Mouse (Mus musculus): ENCODE results near the gene Zbtb20.
"Not testable (repeated sequence)": the region's sequence is repeated elsewhere in the genome, so short reads cannot be mapped to it uniquely, and the experiment has no call there.

Gene Zbtb20

DNA sequence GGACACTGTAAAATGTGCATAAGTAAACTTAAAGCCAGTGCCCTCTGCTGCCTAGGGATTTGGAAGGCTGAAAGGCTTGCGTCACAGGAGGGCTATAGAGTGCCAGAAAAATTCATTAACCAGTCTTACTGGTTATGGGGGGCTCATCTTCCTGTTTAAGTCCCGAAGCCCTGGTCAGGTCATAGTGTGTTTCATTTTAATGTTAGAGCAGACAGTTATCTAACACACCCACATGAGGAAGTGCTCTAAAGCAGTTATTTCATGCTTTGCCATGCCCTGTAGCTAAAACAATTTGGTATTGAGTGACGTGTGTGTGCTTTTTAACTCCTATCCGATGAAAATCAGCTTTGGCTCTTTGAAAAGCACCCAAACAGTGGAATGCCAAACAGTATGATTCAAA, 34.3 kb downstream of the Zbtb20 start:
- in situ Hi-C loops (cut with MboI, MseI): loop anchor here (10.0 to 25.0 kb wide), 2 partner anchors 75 to 723 kb away; no protein-coding TSS in a partner anchor

DNA sequence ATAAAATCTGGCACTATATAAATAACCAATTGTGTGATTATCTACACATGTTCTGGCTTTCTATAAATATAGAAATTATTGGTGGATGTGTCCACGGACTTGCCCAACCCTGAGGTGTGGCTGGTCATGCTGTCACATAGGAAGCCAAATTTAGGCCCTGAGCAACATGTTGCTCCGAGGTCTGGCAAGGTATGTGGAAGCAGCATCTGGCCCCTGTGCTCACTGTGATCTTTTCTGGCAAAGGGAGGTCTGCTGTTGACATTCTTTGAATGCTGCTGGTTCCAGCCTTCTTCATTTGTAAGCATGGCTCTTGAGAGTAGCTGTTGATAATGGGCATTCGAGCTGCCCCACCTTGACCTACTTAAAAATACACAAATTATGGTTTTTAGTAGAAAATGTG, 35.0 kb downstream of the Zbtb20 start:
- in situ Hi-C loops (cut with MboI, MseI): loop anchor here (10.0 to 25.0 kb wide), 2 partner anchors 76 to 723 kb away; no protein-coding TSS in a partner anchor

DNA sequence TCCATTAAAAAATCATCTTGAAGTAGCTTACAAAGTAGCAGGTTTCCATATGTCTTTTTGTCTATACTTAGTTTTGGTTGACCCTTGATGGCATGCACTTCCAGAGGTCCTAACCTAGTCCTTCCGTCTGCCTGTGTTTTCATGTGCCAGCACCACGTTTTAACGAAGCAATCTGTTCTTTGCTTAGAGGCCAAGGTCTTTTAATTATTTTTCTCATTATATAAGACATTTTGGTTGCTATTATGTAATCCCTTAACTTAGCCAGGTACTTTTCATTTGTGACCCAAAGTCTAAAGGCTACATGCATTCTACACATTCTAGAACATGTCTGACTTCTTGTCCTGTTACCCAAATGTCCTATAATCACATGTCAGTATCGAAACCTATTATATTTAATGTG, 35.6 kb downstream of the Zbtb20 start:
- in situ Hi-C loops (cut with MboI, MseI): loop anchor here (10.0 to 25.0 kb wide), 2 partner anchors 77 to 724 kb away; no protein-coding TSS in a partner anchor

DNA sequence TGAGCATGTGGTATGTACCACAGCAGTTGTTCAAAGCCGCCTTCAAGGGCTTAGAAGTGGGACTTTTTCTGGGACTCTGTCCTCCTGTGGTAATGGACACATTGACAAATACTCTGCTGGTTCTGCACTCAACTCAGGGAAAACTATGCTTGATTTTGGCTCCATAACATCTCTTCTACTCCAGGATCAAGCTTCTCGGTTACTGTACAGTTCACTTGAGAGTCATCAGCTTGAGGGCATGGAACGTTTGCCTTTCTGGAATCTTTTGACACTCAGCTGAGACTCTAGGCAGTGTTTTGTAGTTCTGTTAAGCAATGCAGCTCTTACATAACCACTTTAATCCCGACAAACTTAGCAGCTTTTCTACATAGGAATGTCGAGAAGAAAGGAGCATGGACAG, 36.1 kb downstream of the Zbtb20 start:
- in situ Hi-C loops (cut with MboI, MseI): loop anchor here (10.0 to 25.0 kb wide), 2 partner anchors 77 to 725 kb away; no protein-coding TSS in a partner anchor

DNA sequence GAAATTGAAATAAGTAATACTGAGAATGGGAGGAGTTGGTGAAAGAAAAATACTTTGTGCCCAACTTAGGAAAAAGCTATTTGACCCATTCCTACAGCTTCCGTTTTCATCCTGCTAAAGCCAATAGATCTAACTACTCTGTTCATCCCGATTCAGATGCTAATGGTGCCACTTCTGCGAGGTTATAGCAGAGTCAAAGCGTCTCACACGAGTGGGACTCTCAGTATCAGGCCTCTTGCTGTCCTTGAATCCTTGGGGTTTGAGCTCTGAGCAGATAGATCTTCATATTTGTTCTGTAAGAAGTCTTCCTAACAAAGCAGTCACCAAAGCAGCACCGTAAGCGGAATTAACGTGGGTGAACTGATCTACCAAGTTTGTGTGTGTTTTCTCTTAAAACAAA, 37.6 kb downstream of the Zbtb20 start:
- in situ Hi-C loops (cut with MboI, MseI): loop anchor here (10.0 to 25.0 kb wide), 2 partner anchors 78 to 726 kb away; no protein-coding TSS in a partner anchor

DNA sequence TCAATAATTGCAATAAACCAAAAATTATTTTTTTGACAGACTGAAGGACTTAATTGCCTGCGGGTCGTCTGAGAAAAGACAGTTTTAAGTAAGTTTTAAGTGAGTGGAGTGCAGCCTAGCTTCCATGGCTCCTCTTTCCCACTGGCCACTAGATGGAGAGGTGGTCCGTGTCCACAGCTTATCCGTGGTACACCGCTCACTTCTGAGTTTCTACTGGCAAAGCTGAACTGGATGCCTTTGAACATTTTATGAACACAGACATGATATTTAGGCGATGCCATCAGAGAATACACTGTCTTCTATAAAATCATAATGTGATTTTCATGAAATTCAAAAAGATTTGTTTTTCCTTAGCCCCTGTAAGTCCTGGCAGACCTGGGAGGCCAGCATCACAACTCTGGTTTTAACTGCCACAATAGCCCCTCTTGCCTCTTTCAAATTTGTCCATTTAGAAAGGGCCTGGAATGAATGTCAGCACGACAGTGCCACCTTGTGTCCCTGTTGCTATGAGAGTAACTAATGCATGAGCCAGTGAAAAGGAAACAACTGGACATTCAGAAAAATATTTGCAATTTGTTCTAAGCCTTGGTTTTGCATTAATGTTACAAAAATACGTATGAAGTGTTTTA, 38.9 kb downstream of the Zbtb20 start:
- in situ Hi-C loops (cut with MboI, MseI): loop anchor here (10.0 to 25.0 kb wide), 2 partner anchors 80 to 727 kb away; no protein-coding TSS in a partner anchor

DNA sequence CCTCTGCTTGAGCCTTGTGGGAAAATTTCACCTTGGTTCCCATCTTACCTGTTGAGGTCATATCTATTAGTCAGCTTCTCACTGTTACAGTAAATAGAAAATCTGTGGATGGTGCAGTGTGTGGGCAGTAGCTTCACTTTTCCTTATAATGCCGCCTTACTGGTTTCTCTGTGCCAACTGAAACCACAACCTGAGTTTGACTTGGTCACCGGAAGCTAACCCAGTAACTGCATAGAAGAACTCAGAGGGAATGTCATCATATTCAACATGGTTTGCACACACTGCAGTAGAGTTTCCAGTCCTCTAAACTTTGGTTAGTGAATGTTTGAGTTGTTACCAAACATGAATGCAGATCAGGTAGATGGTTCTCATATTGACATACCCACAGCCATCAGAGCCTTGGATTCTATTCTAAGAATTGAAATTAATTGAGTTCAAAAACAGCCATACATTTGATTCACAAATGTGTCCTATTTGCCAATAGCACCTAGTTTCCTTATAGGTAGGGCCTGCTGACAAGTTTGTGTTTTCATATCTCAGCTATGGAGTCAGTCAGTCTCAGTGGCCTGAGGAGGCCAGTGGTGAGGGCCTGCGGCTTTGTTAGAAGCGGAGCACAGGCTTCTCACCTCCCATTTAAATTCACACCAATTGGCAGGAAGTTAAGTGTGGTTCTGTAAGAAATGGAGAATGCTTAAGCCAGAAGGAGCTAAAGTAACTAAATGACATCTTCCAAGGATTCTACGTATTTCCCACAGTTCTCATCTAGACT, 44.5 kb downstream of the Zbtb20 start:
- in situ Hi-C loops (cut with MboI, MseI): loop anchor here (10.0 to 25.0 kb wide), 2 partner anchors 85 to 733 kb away; no protein-coding TSS in a partner anchor

DNA sequence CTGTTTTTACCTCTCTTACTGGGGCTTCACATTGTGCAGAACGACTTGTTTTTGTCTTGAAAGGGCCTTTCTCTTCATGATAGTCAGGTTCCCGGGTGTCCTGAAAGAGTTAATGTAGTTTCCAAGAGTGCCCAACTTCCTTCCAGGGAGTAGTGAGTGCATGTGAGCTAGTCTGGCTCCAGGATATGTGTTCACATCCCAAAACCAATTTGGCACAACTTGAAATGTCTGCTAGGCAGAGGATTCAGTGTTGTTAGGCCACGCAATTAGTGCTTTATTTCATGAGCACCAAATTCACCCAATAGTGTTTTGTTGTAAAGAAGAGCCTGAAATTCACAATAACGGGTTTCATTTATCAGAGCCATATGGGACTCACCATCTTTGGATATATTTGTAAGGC, 45.8 kb downstream of the Zbtb20 start:
- in situ Hi-C loops (cut with MboI, MseI): loop anchor here (25.0 kb wide), 1 partner anchor 734 kb away; no protein-coding TSS in a partner anchor

DNA sequence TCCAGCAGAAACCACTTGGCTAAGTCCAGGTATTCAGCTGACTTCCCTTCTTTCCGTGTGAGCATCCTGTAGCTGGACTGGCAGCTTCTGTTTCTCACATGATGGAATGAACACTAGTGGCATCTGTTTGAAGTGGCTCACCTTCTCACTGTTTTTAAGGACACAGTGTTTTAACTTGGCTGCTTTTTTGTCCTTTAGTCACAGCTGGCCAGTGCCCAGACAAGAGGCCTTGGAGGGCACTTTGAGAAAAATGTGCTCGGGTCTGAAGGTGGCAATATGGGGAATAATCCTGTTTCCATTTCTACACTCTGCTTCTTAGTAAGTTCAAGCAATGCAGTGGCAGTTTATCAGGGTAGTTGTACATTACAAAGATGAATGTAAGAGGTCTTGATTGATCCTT, 62.5 kb downstream of the Zbtb20 start:
- in situ Hi-C loops (cut with MboI, MseI): loop anchor here (25.0 kb wide), 1 partner anchor 1101 kb away; no protein-coding TSS in a partner anchor

DNA sequence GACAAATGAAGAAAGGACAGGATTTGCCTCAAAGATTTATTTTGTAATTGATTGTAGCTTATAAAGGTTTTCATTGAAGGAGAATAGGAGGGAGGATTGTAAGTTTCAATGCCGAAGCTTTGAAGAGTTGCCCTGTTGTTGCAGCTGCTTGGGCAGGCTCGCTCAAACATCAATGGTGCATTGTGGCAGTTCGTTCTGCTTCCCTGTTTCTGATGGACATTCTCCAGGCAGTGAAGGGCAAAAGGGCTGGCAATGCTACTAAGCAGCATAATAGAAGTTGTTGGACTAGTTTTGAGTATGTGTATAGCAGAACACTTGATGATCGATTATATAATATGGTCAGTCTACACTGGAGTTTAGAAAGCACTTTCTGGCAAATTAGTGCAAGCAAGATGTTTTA, 71.3 kb downstream of the Zbtb20 start:
- in situ Hi-C loops (cut with MboI, MseI): loop anchor here (25.0 kb wide), 1 partner anchor 1110 kb away; no protein-coding TSS in a partner anchor

DNA sequence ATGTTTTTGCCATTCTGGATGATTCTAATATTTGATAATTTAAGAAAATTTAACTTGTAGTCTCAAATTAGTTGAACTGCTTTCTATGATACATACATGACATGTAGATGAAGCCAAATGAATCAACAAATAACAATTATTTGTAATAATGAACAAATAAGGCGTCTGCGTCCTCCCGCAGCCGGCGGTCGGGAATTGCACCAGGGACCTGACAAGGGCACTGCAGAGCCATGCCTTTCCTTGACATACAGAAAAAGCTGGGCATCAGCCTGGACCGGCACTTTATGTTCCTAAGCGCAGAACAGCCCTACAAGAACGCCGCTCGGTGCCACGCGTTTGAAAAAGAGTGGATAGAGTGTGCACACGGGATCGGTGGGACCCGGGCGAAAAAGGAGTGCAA, 79.7 kb downstream of the Zbtb20 start:
- in situ Hi-C loops (cut with MboI, MseI): not testable (repeated sequence)

DNA sequence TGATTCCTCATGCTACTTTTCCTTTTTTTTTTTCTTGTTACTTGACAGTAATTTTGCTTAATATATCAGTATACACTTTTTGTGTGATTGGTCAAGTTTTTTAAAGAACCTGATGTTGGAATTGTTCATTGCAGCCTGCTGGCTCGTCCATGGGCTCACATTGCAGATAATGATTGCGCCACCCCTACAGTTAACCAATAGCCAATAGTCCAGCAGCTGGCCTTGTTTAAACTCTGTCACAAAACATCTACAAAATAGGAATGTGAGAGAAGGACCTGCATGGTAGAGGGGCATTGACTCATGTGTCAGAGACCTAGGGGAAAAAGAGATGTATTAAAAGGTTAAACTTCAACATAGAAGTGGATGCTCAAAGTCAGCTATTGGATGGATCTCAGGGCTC, 97.2 kb downstream of the Zbtb20 start:
- in situ Hi-C loops (cut with MboI, MseI): no loop called here

DNA sequence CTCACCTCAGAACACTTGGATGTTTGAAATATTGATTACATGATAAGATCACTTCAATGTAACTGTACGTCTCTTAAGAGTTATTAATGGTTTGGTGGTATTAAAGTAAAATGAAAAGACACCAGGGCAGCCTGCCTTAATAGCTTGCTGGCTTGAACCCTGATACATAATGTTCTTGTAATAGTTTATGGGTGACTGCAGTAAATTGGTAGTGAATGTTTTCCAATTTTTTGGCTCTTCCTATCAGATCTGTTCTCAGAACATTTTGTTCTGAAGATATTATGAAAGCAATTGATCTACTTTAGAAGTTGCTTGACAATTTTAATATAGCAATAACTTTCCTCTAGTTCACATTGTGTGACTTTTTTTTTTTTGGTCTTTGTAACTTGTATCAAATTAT, 123.2 kb downstream of the Zbtb20 start:
- in situ Hi-C loops (cut with MboI, MseI): no loop called here

DNA sequence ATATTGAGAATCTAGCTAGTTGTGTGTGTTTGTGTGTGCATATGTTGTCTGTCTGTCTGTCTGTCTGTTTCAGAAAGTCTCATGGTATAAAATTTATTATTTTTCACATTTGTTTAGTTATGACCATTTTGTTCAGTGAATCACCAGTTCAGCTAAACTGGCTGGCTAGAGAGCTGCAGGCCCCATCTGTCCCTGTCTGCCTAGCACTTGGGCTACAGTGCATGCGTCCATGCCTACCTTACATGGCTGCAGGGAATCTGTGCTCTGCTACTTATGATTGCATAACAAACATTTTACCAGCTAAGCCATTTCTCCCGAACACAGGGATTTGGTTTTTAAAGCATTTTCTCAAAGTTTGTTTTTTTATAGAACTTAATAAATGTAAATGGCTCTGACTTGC, 150.7 kb downstream of the Zbtb20 start:
- in situ Hi-C loops (cut with MboI, MseI): no loop called here

DNA sequence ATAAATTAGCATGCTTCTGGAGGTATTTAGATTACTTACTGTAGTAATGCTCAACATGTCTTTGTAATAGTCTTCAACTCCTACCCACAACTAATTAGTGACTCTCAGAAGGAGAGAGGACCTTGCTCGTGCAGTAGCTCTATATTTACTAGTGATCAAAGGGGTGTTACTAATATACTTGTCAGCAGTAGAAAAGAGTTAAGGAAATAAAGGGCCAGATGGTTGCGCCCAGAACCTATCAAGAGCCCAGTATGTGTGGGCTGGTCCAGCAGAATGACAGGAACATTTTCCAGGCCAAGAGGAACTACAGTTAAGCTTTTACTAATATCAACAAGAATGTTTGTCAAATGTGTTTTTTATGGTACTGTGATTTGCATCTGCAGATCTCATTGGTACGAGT, 153.6 kb downstream of the Zbtb20 start:
- in situ Hi-C loops (cut with MboI, MseI): no loop called here

DNA sequence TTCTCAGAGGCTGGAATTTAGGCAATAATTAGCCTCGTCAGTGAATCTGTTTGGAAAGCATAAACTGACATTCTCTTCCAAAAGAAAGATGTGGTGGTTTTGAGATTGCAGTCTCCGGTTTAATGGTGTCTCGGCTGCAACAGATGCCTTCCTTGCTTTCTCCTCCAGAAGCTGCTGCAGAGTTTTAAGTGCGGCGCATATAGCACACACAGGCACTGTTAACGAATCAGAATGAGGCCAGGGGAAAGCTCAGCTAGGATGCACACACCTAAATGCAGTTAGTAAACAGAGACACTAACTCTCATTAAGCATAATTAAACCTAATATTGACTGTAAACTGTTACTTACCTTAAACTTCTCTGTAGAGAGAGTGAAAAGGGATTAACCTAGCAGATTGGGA, 160.0 kb downstream of the Zbtb20 start:
- in situ Hi-C loops (cut with MboI, MseI): no loop called here

DNA sequence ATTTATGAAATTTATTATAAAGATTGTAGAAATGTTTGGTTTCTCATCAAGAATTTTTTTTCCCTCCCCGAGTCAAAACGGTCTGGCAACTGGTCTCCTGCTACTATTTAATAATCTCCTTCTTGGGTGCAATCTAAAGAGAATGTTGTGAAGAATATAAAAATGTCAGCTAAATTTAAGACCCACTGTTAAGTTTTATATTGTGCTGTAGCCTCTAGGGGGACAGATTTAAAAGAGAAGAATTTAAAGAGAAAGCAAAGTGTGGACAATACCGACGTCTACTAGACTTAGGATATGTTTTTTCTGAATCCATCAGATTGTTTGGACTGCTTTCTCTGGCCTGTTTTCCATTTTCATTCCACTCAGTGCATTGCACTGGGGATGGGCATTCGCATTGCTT, 160.8 kb downstream of the Zbtb20 start:
- in situ Hi-C loops (cut with MboI, MseI): no loop called here

DNA sequence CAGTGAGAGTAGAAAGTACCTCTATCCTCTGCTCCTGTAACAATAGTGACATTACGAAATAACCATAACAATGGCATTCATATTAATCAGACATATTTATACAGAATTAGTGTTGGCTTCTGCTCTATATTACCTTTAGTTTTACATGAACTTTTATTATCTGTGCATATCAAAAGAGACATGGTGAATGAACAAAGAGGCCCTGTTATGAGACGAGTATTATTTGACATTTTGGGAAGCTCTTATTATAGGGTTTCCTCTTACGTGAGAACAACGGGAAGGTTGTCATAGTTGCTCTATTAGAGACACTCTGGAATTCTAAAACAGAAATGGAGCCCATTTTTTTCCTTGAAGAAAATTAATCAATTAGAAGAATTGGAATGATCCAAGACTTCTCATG, 161.6 kb downstream of the Zbtb20 start:
- in situ Hi-C loops (cut with MboI, MseI): no loop called here

DNA sequence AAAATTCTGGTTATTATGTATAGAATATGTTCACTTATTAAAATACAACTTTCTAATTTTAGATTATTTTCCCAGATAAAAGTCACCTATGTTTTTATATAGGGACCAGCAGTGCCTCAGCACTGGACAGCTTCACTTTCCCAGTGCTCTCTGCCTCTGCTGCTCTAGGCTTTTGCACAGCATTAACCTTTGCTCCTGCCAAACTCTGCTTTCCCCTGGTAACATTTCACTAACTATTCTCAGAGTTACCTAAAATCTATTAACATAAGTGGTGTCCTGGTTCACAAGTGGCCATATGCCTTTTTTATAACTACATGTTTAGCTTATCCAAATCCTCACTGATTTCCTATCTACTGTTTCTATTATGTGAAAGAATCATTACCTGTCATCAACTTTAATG, 169.9 kb downstream of the Zbtb20 start:
- in situ Hi-C loops (cut with MboI, MseI): no loop called here

DNA sequence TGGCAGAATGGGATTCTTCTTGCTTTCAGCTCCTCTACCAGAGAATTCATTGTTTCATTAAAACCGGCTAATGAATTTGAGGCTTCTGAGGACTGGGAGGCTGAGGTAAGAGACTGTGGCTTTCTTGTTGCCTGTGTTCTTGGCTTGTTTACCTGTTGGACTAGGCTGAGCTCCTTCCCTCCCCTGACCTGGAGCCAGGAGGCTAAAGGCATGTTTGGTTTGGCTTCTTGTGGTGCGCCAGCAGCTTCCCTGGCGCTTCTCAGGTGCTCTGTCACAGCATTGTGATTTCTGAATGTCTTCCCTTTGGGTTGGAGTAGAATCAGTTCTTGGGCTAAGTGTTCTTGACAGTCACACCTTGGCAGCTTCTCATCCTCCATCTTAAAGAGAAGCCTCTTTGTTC, 171.0 kb downstream of the Zbtb20 start:
- in situ Hi-C loops (cut with MboI, MseI): no loop called here

DNA sequence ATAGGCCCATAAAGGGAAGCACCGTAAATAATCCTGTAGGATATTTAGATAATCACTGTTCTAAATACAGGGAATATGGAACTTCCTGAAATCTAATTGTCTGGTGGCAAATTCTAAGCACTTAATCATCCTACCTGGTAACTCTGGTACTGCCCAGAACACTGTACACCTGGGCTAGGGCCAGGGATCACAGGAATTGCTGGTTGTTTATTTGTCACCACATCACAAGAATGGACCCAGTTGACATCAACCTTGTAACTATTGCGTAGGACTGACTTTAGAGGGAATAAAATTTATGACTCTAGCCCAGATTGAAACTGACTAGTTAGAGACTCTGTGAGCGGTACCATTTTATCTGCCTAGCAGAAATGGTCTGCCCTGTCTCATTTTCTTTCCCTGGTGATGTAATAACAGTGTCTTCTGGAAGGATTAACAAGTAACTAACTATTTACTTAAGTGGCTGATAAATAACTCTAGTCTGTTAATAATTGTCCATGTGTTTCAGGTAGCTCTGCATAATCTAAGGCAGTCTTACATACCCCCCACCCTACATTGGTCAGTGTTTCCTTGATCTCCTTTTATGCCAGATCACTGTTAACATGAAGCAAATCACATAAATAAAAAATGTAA, 194.1 kb downstream of the Zbtb20 start:
- in situ Hi-C loops (cut with MboI, MseI): no loop called here

DNA sequence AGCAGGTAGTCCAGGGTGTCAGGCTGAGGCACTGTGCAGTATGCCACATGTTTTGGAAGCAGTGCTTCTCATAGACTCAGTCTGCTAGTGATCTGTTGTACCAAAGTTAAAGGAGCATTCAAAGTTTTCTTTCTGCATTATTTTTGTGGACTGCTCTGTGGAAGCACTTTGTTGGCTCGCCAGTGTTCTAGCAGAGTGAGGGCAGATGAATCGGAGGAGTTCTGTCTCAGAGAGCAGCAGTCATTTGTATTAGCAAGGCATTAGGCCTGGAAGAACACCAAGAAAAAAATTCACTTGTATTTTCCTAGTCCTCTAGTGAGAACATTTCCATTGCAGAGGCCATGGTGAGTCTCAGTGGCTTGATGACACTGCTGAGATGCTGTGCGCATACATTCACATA, 196.2 kb downstream of the Zbtb20 start:
- in situ Hi-C loops (cut with MboI, MseI): no loop called here
